Mouse (Mus musculus) MEL (cell line): ENCODE data around the gene Tmem107. TPM values are rescaled to one million over a fixed set of nuclear protein-coding genes. Genes with fewer than 3 reads are reported as not detected.

Experiments used
- DNase-seq: peaks from one replicate; pipeline ENCODE4 v3.0.0; 2011; ENCODE audit warnings: low read depth, low spot score
- H3K27ac ChIP-seq: 2 replicates; pipeline ENCODE4 v1.5.1; 2012; ENCODE audit warnings: low read depth, mild to moderate bottlenecking, control low read depth, low read length, moderate library complexity; ENCODE audit not compliant: control insufficient read depth
- H3K27me3 ChIP-seq, 2 experiments: fragments of 150-350 bp in 1 of 2; sonication (generic) in 1 of 2; 2 replicates each; pipeline ENCODE4 v1.6.1; 2012; ENCODE audit warnings: low read length in 2 of 2, mild to moderate bottlenecking in 2 of 2, improper control_type of control experiment in 1 of 2, moderate library complexity in 1 of 2; ENCODE audit not compliant: insufficient read depth in 2 of 2, control insufficient read depth in 1 of 2
- H3K36me3 ChIP-seq, 2 experiments: 2 replicates each; pipeline ENCODE4 v1.6.1; 2012 to 2014; ENCODE audit warnings: low read length in 2 of 2, improper control_type of control experiment in 1 of 2, inconsistent platforms in 1 of 2, mild to moderate bottlenecking in 1 of 2; ENCODE audit not compliant: insufficient read depth in 2 of 2, control insufficient read depth in 1 of 2
- H3K4me1 ChIP-seq, 2 experiments: fragments of 150-350 bp in 1 of 2; sonication (generic) in 1 of 2; 2 replicates each; pipeline ENCODE4 v1.6.1; 2012; ENCODE audit warnings: low read length in 2 of 2, improper control_type of control experiment in 1 of 2, mild to moderate bottlenecking in 1 of 2; ENCODE audit not compliant: insufficient read depth in 2 of 2, control insufficient read depth in 1 of 2
- H3K4me3 ChIP-seq, 2 experiments: fragments of 150-350 bp in 1 of 2; sonication (generic) in 1 of 2; 2 replicates each; pipeline ENCODE4 v1.5.1; 2012; ENCODE audit warnings: low read depth in 2 of 2, low read length in 2 of 2, mild to moderate bottlenecking in 2 of 2, moderate library complexity in 2 of 2, control low read depth in 1 of 2, improper control_type of control experiment in 1 of 2; ENCODE audit not compliant: control insufficient read depth in 1 of 2, insufficient read depth in 1 of 2
- H3K79me2 ChIP-seq: 2 replicates; pipeline ENCODE4 v1.6.1; 2012; ENCODE audit warnings: mild to moderate bottlenecking, low read length, moderate library complexity; ENCODE audit not compliant: control insufficient read depth, poor library complexity, insufficient read depth
- H3K9ac ChIP-seq: 2 replicates; pipeline ENCODE4 v1.6.1; 2012; ENCODE audit warnings: low read depth, mild to moderate bottlenecking, control low read depth, low read length, moderate library complexity; ENCODE audit not compliant: control insufficient read depth, poor library complexity, severe bottlenecking
- H3K9me3 ChIP-seq: fragments of 150-350 bp; sonication (generic); replicated peaks from 2 replicates; pipeline ENCODE4 v1.6.1; 2012; ENCODE audit warnings: mild to moderate bottlenecking, low read length, improper control_type of control experiment, moderate library complexity; ENCODE audit not compliant: insufficient read depth
- BHLHE40 ChIP-seq: IDR thresholded peaks from 2 replicates; pipeline ENCODE4 v1.6.1; 2012; ENCODE audit warnings: low read depth, mild to moderate bottlenecking, inconsistent platforms, low read length, improper control_type of control experiment, borderline replicate concordance
- CHD1 ChIP-seq: IDR thresholded peaks from 2 replicates; pipeline ENCODE4 v1.6.1; 2012; ENCODE audit warnings: low read depth, mild to moderate bottlenecking, inconsistent platforms, low read length, improper control_type of control experiment
- CHD2 ChIP-seq: IDR thresholded peaks from 2 replicates; pipeline ENCODE4 v1.6.1; 2011; ENCODE audit warnings: low read length, improper control_type of control experiment
- E2F4 ChIP-seq: IDR thresholded peaks from 2 replicates; pipeline ENCODE4 v1.6.1; 2011; ENCODE audit warnings: low read depth, low read length, improper control_type of control experiment, borderline replicate concordance
- ELF1 ChIP-seq: IDR thresholded peaks from 2 replicates; pipeline ENCODE4 v1.6.1; 2014; ENCODE audit warnings: low read depth, mild to moderate bottlenecking, inconsistent platforms, low read length, improper control_type of control experiment, moderate library complexity
- EP300 ChIP-seq, 2 experiments: IDR thresholded peaks; 2 replicates each; pipeline ENCODE4 v1.6.1; 2011; ENCODE audit warnings: improper control_type of control experiment in 2 of 2, low read length in 2 of 2, low read depth in 1 of 2, mild to moderate bottlenecking in 1 of 2
- ETS1 ChIP-seq: IDR thresholded peaks from 2 replicates; pipeline ENCODE4 v1.6.1; 2012; ENCODE audit warnings: low read depth, mild to moderate bottlenecking, inconsistent platforms, low read length, improper control_type of control experiment, moderate library complexity
- GABPA ChIP-seq: IDR thresholded peaks from 2 replicates; pipeline ENCODE4 v1.6.1; 2012; ENCODE audit warnings: low read depth, mild to moderate bottlenecking, inconsistent platforms, low read length, improper control_type of control experiment, moderate library complexity
- GATA1 ChIP-seq: IDR thresholded peaks from 2 replicates; pipeline ENCODE4 v1.6.1; 2011; ENCODE audit warnings: low read depth, low read length, improper control_type of control experiment
- HCFC1 ChIP-seq: IDR thresholded peaks from 2 replicates; pipeline ENCODE4 v1.6.1; 2012; ENCODE audit warnings: low read depth, mild to moderate bottlenecking, inconsistent platforms, low read length, improper control_type of control experiment, moderate library complexity
- JUND ChIP-seq: IDR thresholded peaks from 2 replicates; pipeline ENCODE4 v1.6.1; 2011; ENCODE audit warnings: low read depth, mild to moderate bottlenecking, improper control_type of control experiment, low read length
- KAT2A ChIP-seq: conservative IDR thresholded peaks from 2 replicates; pipeline ENCODE4 v1.6.1; 2012; ENCODE audit warnings: low read depth, low read length, improper control_type of control experiment, inconsistent platforms
- MAX ChIP-seq: IDR thresholded peaks from 2 replicates; pipeline ENCODE4 v1.6.1; 2011; ENCODE audit warnings: low read length, improper control_type of control experiment
- MAZ ChIP-seq: IDR thresholded peaks from 2 replicates; pipeline ENCODE4 v1.6.1; 2012; ENCODE audit warnings: low read depth, mild to moderate bottlenecking, inconsistent platforms, low read length, improper control_type of control experiment
- MEF2A ChIP-seq: IDR thresholded peaks from 2 replicates; pipeline ENCODE4 v1.6.1; 2014; ENCODE audit warnings: low read depth, mild to moderate bottlenecking, inconsistent platforms, low read length, improper control_type of control experiment; ENCODE audit not compliant: poor library complexity, insufficient replicate concordance, severe bottlenecking; ENCODE audit errors: extremely low read depth
- MXI1 ChIP-seq: IDR thresholded peaks from 2 replicates; pipeline ENCODE4 v1.6.1; 2011; ENCODE audit warnings: mild to moderate bottlenecking, low read depth, low read length, improper control_type of control experiment
- MYB ChIP-seq: IDR thresholded peaks from 2 replicates; pipeline ENCODE4 v1.6.1; 2011; ENCODE audit warnings: mild to moderate bottlenecking, low read depth, low read length, improper control_type of control experiment
- NELFE ChIP-seq: IDR thresholded peaks from 2 replicates; pipeline ENCODE4 v1.6.1; 2011; ENCODE audit warnings: low read depth, low read length, improper control_type of control experiment
- NRF1 ChIP-seq: IDR thresholded peaks from 2 replicates; pipeline ENCODE4 v1.6.1; 2014; ENCODE audit warnings: low read depth, mild to moderate bottlenecking, inconsistent platforms, low read length, improper control_type of control experiment, moderate library complexity; ENCODE audit not compliant: poor library complexity, insufficient read depth, severe bottlenecking
- POLR2A ChIP-seq, 2 experiments: IDR thresholded peaks; 2 replicates each; pipeline ENCODE4 v1.6.1; 2011 to 2012; ENCODE audit warnings: low read length in 2 of 2, mild to moderate bottlenecking in 2 of 2, control low read depth in 1 of 2, improper control_type of control experiment in 1 of 2, low read depth in 1 of 2, moderate library complexity in 1 of 2; ENCODE audit not compliant: control insufficient read depth in 1 of 2, insufficient read depth in 1 of 2, poor library complexity in 1 of 2
- POLR2AphosphoS2 ChIP-seq: IDR thresholded peaks from 2 replicates; pipeline ENCODE4 v1.6.1; 2011; ENCODE audit warnings: low read length, improper control_type of control experiment
- POLR2AphosphoS5 ChIP-seq: IDR thresholded peaks from 2 replicates; pipeline ENCODE4 v1.6.1; 2012; ENCODE audit warnings: low read depth, borderline replicate concordance, mild to moderate bottlenecking, inconsistent platforms, low read length, moderate library complexity, mixed read lengths
- RAD21 ChIP-seq: IDR thresholded peaks from 2 replicates; pipeline ENCODE4 v1.6.1; 2011; ENCODE audit warnings: mild to moderate bottlenecking, low read depth, low read length, improper control_type of control experiment
- RCOR1 ChIP-seq: IDR thresholded peaks from 2 replicates; pipeline ENCODE4 v1.6.1; 2012; ENCODE audit warnings: low read depth, mild to moderate bottlenecking, inconsistent platforms, low read length, improper control_type of control experiment
- SIN3A ChIP-seq: IDR thresholded peaks from 2 replicates; pipeline ENCODE4 v1.6.1; 2012; ENCODE audit warnings: low read length, improper control_type of control experiment, inconsistent platforms
- SMC3 ChIP-seq: IDR thresholded peaks from 2 replicates; pipeline ENCODE4 v1.6.1; 2011; ENCODE audit warnings: low read depth, low read length, improper control_type of control experiment
- TAL1 ChIP-seq: IDR thresholded peaks from 2 replicates; pipeline ENCODE4 v1.6.1; 2012; ENCODE audit warnings: mild to moderate bottlenecking, inconsistent platforms, low read length, moderate library complexity, mixed read lengths
- TBP ChIP-seq: IDR thresholded peaks from 2 replicates; pipeline ENCODE4 v1.8.0; 2011; ENCODE audit warnings: low read depth, low read length, improper control_type of control experiment
- TCF12 ChIP-seq: IDR thresholded peaks from 2 replicates; pipeline ENCODE4 v1.6.1; 2014; ENCODE audit warnings: low read depth, mild to moderate bottlenecking, inconsistent platforms, low read length, improper control_type of control experiment, moderate library complexity
- UBTF ChIP-seq: IDR thresholded peaks from 2 replicates; pipeline ENCODE4 v1.6.1; 2012; ENCODE audit warnings: low read depth, mild to moderate bottlenecking, inconsistent platforms, low read length, improper control_type of control experiment, moderate library complexity, borderline replicate concordance; ENCODE audit not compliant: insufficient read depth
- USF1 ChIP-seq: IDR thresholded peaks from 2 replicates; pipeline ENCODE4 v1.6.1; 2014; ENCODE audit warnings: low read depth, mild to moderate bottlenecking, inconsistent platforms, low read length, improper control_type of control experiment, moderate library complexity
- USF2 ChIP-seq, 2 experiments: IDR thresholded peaks; 2 replicates each; pipeline ENCODE4 v1.6.1; 2011 to 2012; ENCODE audit warnings: improper control_type of control experiment in 2 of 2, low read length in 2 of 2, borderline replicate concordance in 1 of 2, inconsistent platforms in 1 of 2, low read depth in 1 of 2, mild to moderate bottlenecking in 1 of 2; ENCODE audit not compliant: insufficient read depth in 1 of 2
- ZC3H11A ChIP-seq: IDR thresholded peaks from 2 replicates; pipeline ENCODE4 v1.6.1; 2012; ENCODE audit warnings: low read depth, mild to moderate bottlenecking, inconsistent platforms, low read length, improper control_type of control experiment
- ZKSCAN1 ChIP-seq: IDR thresholded peaks from 2 replicates; pipeline ENCODE4 v1.6.1; 2012; ENCODE audit warnings: low read depth, mild to moderate bottlenecking, inconsistent platforms, low read length, improper control_type of control experiment, moderate library complexity
- ZMIZ1 ChIP-seq: IDR thresholded peaks from 2 replicates; pipeline ENCODE4 v1.6.1; 2012; ENCODE audit warnings: low read depth, mild to moderate bottlenecking, inconsistent platforms, low read length, improper control_type of control experiment, moderate library complexity
- ZNF384 ChIP-seq: IDR thresholded peaks from 2 replicates; pipeline ENCODE4 v1.6.1; 2012; ENCODE audit warnings: low read depth, mild to moderate bottlenecking, inconsistent platforms, low read length, improper control_type of control experiment
- polyA plus RNA-seq, 2 experiments: library from polyadenylated mRNA; stranded (reverse) in 1 of 2; unstranded in 1 of 2; fragments of >175 nt in 1 of 2; fragments of >200 nt in 1 of 2; gene quantifications; 2 replicates each; pipeline versions ENCODE4 v1.2.1 to v1.2.4; 2012; ENCODE audit warnings: low replicate concordance in 2 of 2, low read depth in 1 of 2; ENCODE audit not compliant: insufficient read length in 2 of 2, insufficient read depth in 1 of 2, missing spikeins in 1 of 2
- total RNA-seq: library from RNA; depleted of rRNA; stranded (reverse); fragments of 300-350 nt; gene quantifications from 2 replicates; pipeline ENCODE4 v1.2.3, GENCODE M21; 2012

Gene Tmem107
- total and polyA plus RNA-seq, 3 experiments, result 47.0 to 79.5 TPM; not detected in 1

DNA sequence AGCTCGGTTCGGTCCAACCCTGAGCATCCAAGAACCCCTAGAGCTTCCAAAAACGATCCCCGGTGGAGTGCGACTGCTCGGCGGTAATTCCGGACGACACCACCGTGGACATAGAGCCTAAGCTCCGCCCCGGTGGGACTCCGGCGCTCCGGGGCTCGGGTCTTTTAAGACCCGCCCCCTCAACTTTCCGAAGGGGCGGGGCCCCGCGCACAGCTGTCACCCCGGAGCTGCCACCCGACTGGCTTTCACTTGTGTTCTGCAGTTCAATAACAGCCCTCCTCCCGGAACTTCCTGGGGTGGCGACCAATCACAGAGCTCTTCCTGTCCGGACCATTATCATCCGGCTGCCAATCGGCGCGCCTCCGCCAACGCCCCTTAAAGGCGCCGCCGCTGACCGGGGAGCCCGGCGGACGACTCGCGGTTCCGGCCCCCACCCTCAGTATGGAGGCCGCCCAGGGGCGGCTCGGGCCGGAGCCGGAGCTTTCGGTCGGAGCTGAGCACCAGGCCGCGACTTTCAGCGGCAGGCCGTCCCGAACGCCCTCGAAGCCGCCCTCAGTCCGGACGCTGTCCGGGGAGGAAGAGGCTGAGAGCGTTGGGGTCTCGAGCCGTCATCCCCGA lies 11.1 kb upstream of the Tmem107 start, which contains the start of gene Borcs6:
Gene Borcs6, plus strand, starts transcription at position 361 of the 618 bp plus-strand sequence.
- H3K79me2 ChIP-seq, result peaks cover 10% of the 10 kb centered on the region; the same call in 1 of the 2 replicates
- peak within 1 kb of the TSS; percentile 80 for H3K9ac ChIP-seq
- TF ChIP-seq ETS1, result peak; percentile 50; the same call in 1 of the 2 replicates
- no peak; the same call in 1 of the 2 replicates for TF ChIP-seq TBP
- 0 out of 2 replicates have a peak, but pooled peaks have one; percentile 84 for TF ChIP-seq UBTF
- TF ChIP-seq MEF2A, result no peak
- no peak for TF ChIP-seq ZKSCAN1
- peak; percentile 99 for TF ChIP-seq ELF1
- TF ChIP-seq SMC3, result no peak
- 0 out of 2 replicates have a peak, but pooled peaks have one; percentile 37 for TF ChIP-seq ZMIZ1
- TF ChIP-seq MYB, result no peak
- TF ChIP-seq EP300 (IDR thresholded peaks at IDR 0.05; ENCODE audit: low read depth in 1 of 2, low read length in 2 of 2), result no peak
- peak; percentile 44; the same call in 1 of the 2 replicates for TF ChIP-seq NELFE
- no peak for TF ChIP-seq CHD1
- TF ChIP-seq GATA1, result peak; percentile 59; the same call in 1 of the 2 replicates
- TF ChIP-seq NRF1, result 0 out of 2 replicates have a peak, but pooled peaks have one; percentile 38
- no peak for TF ChIP-seq JUND
- peak; percentile 87 for TF ChIP-seq MAX
- no peak for TF ChIP-seq BHLHE40
- TF ChIP-seq POLR2AphosphoS5, result no peak
- no peak for TF ChIP-seq RAD21
- peak; percentile 91 for TF ChIP-seq HCFC1
- TF ChIP-seq CHD2, result 0 out of 2 replicates have a peak, but pooled peaks have one; percentile 49
- no peak for TF ChIP-seq RCOR1
- TF ChIP-seq KAT2A, result peak; percentile 71; the same call in 1 of the 2 replicates
- no peak for TF ChIP-seq ZC3H11A
- TF ChIP-seq E2F4, result no peak
- no peak for TF ChIP-seq ZNF384
- peak; percentile 39; the same call in 1 of the 2 replicates for TF ChIP-seq TCF12
- peak; percentile 100 for TF ChIP-seq SIN3A
- no peak for TF ChIP-seq TAL1
- peak; percentile 27 to 58; a peak in 3 of 4 replicates for TF ChIP-seq POLR2A (IDR thresholded peaks at IDR 0.05; ENCODE audit: control insufficient read depth in 1 of 2, insufficient read depth in 1 of 2, low read depth in 1 of 2, low read length in 2 of 2, poor library complexity in 1 of 2)
- TF ChIP-seq USF1, result peak; percentile 59
- no peak for TF ChIP-seq USF2 (IDR thresholded peaks at IDR 0.05; ENCODE audit: borderline replicate concordance in 1 of 2, insufficient read depth in 1 of 2, low read depth in 1 of 2, low read length in 2 of 2)
- TF ChIP-seq GABPA, result no peak
- no peak; the same call in 1 of the 2 replicates for TF ChIP-seq POLR2AphosphoS2
- TF ChIP-seq MXI1, result peak; percentile 95
- TF ChIP-seq MAZ, result peak; percentile 97
- TF ChIP-seq, all 39 proteins: peak for 17
- H3K4me1 ChIP-seq, result peaks cover 0 to 10% of the 10 kb centered on the region in 2 experiments; a peak in 2 of 4 replicates
- no peaks in the 10 kb centered on the region for H3K9me3 ChIP-seq
- H3K4me3 ChIP-seq, result peak within 1 kb of the TSS; percentile 87 to 88
- peaks cover 0 to 6% of the 10 kb centered on the region in 2 experiments; a peak in 2 of 4 replicates for H3K36me3 ChIP-seq
- peak; percentile 99 for DNase-seq
- no peaks in the 10 kb centered on the region for H3K27me3 ChIP-seq
- H3K27ac ChIP-seq, result peak within 1 kb of the TSS; percentile 24
